Mouse (Mus musculus) thymus, adult 2 months (tissue): Measurements from ENCODE around the gene Dnm3. TPM values are rescaled to one million over a fixed set of nuclear protein-coding genes. Genes with fewer than 3 reads are reported as not detected.

ENCODE experiments used
- DNase-seq: peaks from one replicate; pipeline ENCODE4 v3.0.0; 2021
- H3K27ac ChIP-seq: fragments of 200-500 bp; 2 replicates; pipeline ENCODE4 v1.5.1; 2012; ENCODE audit warnings: low read length, control low read depth; ENCODE audit not compliant: control insufficient read depth, insufficient read depth
- H3K27me3 ChIP-seq: fragments of 200-500 bp; 2 replicates; pipeline ENCODE4 v1.6.1; 2012; ENCODE audit warnings: mild to moderate bottlenecking, low read length, moderate library complexity, mixed read lengths; ENCODE audit not compliant: control insufficient read depth, insufficient read depth
- H3K36me3 ChIP-seq: fragments of 200-500 bp; 2 replicates; pipeline ENCODE4 v1.6.1; 2012; ENCODE audit warnings: mild to moderate bottlenecking, low read length, moderate library complexity; ENCODE audit not compliant: control insufficient read depth, insufficient read depth
- H3K4me1 ChIP-seq: fragments of 200-500 bp; replicated peaks from 2 replicates; pipeline ENCODE4 v1.6.1; 2012; ENCODE audit warnings: low read length; ENCODE audit not compliant: control insufficient read depth, insufficient read depth
- H3K4me3 ChIP-seq: fragments of 200-500 bp; 2 replicates; pipeline ENCODE4 v1.5.1; 2012; ENCODE audit warnings: mild to moderate bottlenecking, low read length, control low read depth, moderate library complexity; ENCODE audit not compliant: control insufficient read depth, insufficient read depth
- CTCF ChIP-seq: fragments of 200-500 bp; IDR thresholded peaks from 2 replicates; pipeline ENCODE4 v1.5.1; 2012; ENCODE audit warnings: mild to moderate bottlenecking, control low read depth, low read length, moderate library complexity, borderline replicate concordance; ENCODE audit not compliant: control insufficient read depth, poor library complexity, insufficient read depth; ENCODE audit errors: extremely low read depth
- POLR2A ChIP-seq: fragments of 200-500 bp; IDR thresholded peaks from 2 replicates; pipeline ENCODE4 v1.6.1; 2012; ENCODE audit warnings: mild to moderate bottlenecking, low read length, control low read depth, moderate library complexity; ENCODE audit not compliant: control insufficient read depth, poor library complexity, insufficient read depth; ENCODE audit errors: extremely low read depth
- WGBS: fragments of 180-500 bp; shearing (Covaris S2); methylation state at CpG from one replicate; pipeline ENCODE4 v1.1.7; 2018; 5-methylcytosine and 5-hydroxymethylcytosine counted together
- polyA plus RNA-seq: library from polyadenylated mRNA; depleted of rRNA; stranded (reverse); fragments of >200 nt; gene quantifications from 2 replicates; pipeline ENCODE4 v1.2.3, GENCODE M21; 2012

Gene Dnm3
- polyA plus RNA-seq, 1 experiment: 1.1 TPM

- no peaks in the 10 kb centered on the region for H3K36me3 ChIP-seq
- H3K27me3 ChIP-seq: no peaks in the 10 kb centered on the region
- no peak for DNase-seq
- H3K27ac ChIP-seq: no peak overlapping the region
- no peaks in the 10 kb centered on the region for H3K4me1 ChIP-seq
- 67% methylated on average over 3 of the region's 3 CpGs for WGBS
- no peak overlapping the region for H3K4me3 ChIP-seq
- TF ChIP-seq POLR2A (no peak), CTCF (no peak)
Observed at GRCm38 (mm10) chr1:162099203-162099602, 378.6 kb downstream of the Dnm3 start.

GRCm38 (mm10) chr1:162094523-162095272, 383.1 kb downstream of the Dnm3 start:
- H3K27ac ChIP-seq: no peak overlapping the region
- DNase-seq: no peak
- H3K36me3 ChIP-seq: no peaks in the 10 kb centered on the region
- H3K4me3 ChIP-seq: no peak overlapping the region
- TF ChIP-seq POLR2A (no peak), CTCF (no peak)
- no peaks in the 10 kb centered on the region for H3K27me3 ChIP-seq
- WGBS: 93% methylated on average over 8 of the region's 8 CpGs
- H3K4me1 ChIP-seq: no peaks in the 10 kb centered on the region

GRCm38 (mm10) chr1:162093806-162094522, 383.9 kb downstream of the Dnm3 start:
- Histone ChIP-seq H3K4me3 (no peak overlapping the region), H3K27me3 (no peaks in the 10 kb centered on the region), H3K4me1 (no peaks in the 10 kb centered on the region), H3K36me3 (no peaks in the 10 kb centered on the region), H3K27ac (no peak overlapping the region)
- TF ChIP-seq POLR2A: no peak
- WGBS: 77% methylated on average over 9 of the region's 9 CpGs
- no peak for DNase-seq

- H3K27me3 ChIP-seq: no peaks in the 10 kb centered on the region
- no peak for TF ChIP-seq CTCF
- TF ChIP-seq POLR2A: no peak
- no peak overlapping the region for H3K27ac ChIP-seq
- WGBS: 92% methylated on average over 3 of the region's 3 CpGs
- H3K4me1 ChIP-seq: no peaks in the 10 kb centered on the region
- no peak for DNase-seq
- no peak overlapping the region for H3K4me3 ChIP-seq
- H3K36me3 ChIP-seq: no peaks in the 10 kb centered on the region
Observed at GRCm38 (mm10) chr1:162092899-162093659, 384.8 kb downstream of the Dnm3 start.

GRCm38 (mm10) chr1:162092401-162092800, 385.4 kb downstream of the Dnm3 start:
- no peaks in the 10 kb centered on the region for H3K27me3 ChIP-seq
- no peak overlapping the region for H3K4me3 ChIP-seq
- H3K4me1 ChIP-seq: no peaks in the 10 kb centered on the region
- no peaks in the 10 kb centered on the region for H3K36me3 ChIP-seq
- TF ChIP-seq POLR2A (no peak), CTCF (no peak)
- WGBS: 98% methylated on average over 8 of the region's 8 CpGs
- H3K27ac ChIP-seq: no peak overlapping the region
- no peak for DNase-seq

GRCm38 (mm10) chr1:162083886-162084478, 393.9 kb downstream of the Dnm3 start:
- TF ChIP-seq POLR2A (no peak), CTCF (no peak)
- no peak for DNase-seq
- 94% methylated on average over 9 of the region's 9 CpGs for WGBS
- Histone ChIP-seq H3K36me3 (no peaks in the 10 kb centered on the region), H3K4me3 (no peak overlapping the region), H3K27me3 (no peaks in the 10 kb centered on the region), H3K4me1 (no peaks in the 10 kb centered on the region), H3K27ac (no peak overlapping the region)
